Comparison of ENCODE assay signal across 8 mouse cellular contexts in the genomic region with DNA sequence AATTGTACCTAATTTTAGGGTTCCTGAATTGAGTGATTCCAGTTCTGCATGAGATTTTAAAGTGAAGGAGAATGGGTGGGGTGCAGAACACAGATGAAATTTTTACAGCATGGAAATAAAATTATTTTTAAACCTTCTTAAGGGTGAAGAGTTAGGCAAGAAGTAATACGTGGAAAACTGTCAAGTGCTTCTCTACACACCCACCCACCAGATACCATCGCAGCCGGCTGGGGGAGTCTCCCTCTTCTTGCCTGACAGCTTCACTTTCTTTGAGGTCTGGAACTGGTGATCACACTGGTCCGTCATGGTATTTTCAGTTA. TPM values are rescaled to one million over a fixed set of nuclear protein-coding genes. Genes with fewer than 3 reads are reported as not detected.
DNase-seq lines count a peak whose midpoint lies in the region; ATAC-seq and TF ChIP-seq lines count a peak whose summit lies in the region.

No protein-coding gene starts in this region.

- H3K36me3 ChIP-seq in embryonic facial prominence, embryonic 13.5 days: no peaks in the 10 kb centered on the region
- no peaks in the 10 kb centered on the region for H3K36me3 ChIP-seq in intestine, embryonic 15.5 days
- H3K36me3 ChIP-seq in neural tube, embryonic 12.5 days: no peaks in the 10 kb centered on the region

- no peak for TF ChIP-seq CTCF in left cerebral cortex, adult 2 months (IDR thresholded peaks at IDR 0.05)

- peak overlapping the region; percentile 84 for H3K9ac ChIP-seq in embryonic facial prominence, embryonic 13.5 days
- peak overlapping the region; percentile 82 for H3K9ac ChIP-seq in intestine, embryonic 15.5 days
- peak overlapping the region; percentile 62 for H3K9ac ChIP-seq in neural tube, embryonic 12.5 days

- ATAC-seq in embryonic facial prominence, embryonic 13.5 days (ENCODE audit: insufficient number of reproducible peaks, insufficient read depth, low FRiP score, low TSS enrichment, low read depth): no peak
- no peak for ATAC-seq in intestine, embryonic 15.5 days
- no peak for ATAC-seq in neural tube, embryonic 12.5 days (ENCODE audit: low FRiP score, low read depth)

- no peak for DNase-seq in left cerebral cortex, adult 2 months (ENCODE audit: extremely low spot score in 1 of 2, low spot score in 2 of 2)
- no peak for DNase-seq in left cerebral cortex, postnatal 10 days (ENCODE audit: extremely low spot score in 1 of 2, low spot score in 2 of 2)
- no peak for DNase-seq in cerebellum, adult 8-10 months
- no peak for DNase-seq in cerebellum, postnatal 4 days (ENCODE audit: low spot score in 2 of 2)
- no peak for DNase-seq in urinary bladder, postnatal 25 days (ENCODE audit: low spot score)

- 0% methylated on average over 4 of the region's 4 CpGs for WGBS in embryonic facial prominence, embryonic 13.5 days
- under 1% methylated on average over 4 of the region's 4 CpGs for WGBS in intestine, embryonic 15.5 days
- WGBS in neural tube, embryonic 12.5 days: 0% methylated on average over 4 of the region's 4 CpGs

- H3K4me1 ChIP-seq in embryonic facial prominence, embryonic 13.5 days: peaks cover 41% of the 10 kb centered on the region
- H3K4me1 ChIP-seq in intestine, embryonic 15.5 days (replicated peaks): peaks cover 26% of the 10 kb centered on the region
- peaks cover 36% of the 10 kb centered on the region for H3K4me1 ChIP-seq in neural tube, embryonic 12.5 days

- H3K9me3 ChIP-seq in embryonic facial prominence, embryonic 13.5 days: no peaks in the 10 kb centered on the region
- no peaks in the 10 kb centered on the region for H3K9me3 ChIP-seq in intestine, embryonic 15.5 days
- H3K9me3 ChIP-seq in neural tube, embryonic 12.5 days: no peaks in the 10 kb centered on the region

- peak overlapping the region; percentile 99 for H3K27ac ChIP-seq in left cerebral cortex, adult 2 months
- peak overlapping the region; percentile 95 for H3K27ac ChIP-seq in embryonic facial prominence, embryonic 13.5 days
- peak overlapping the region; percentile 98 for H3K27ac ChIP-seq in intestine, embryonic 15.5 days
- peak overlapping the region; percentile 89 for H3K27ac ChIP-seq in neural tube, embryonic 12.5 days

- peak overlapping the region; percentile 98 for H3K4me2 ChIP-seq in embryonic facial prominence, embryonic 13.5 days
- H3K4me2 ChIP-seq in intestine, embryonic 15.5 days (replicated peaks): peak overlapping the region; percentile 99
- peak overlapping the region; percentile 98 for H3K4me2 ChIP-seq in neural tube, embryonic 12.5 days (replicated peaks)

- intact Hi-C loops in left cerebral cortex, adult 2 months (cut with DNase I): loop anchor here (2.0 to 10.0 kb wide), 4 partner anchors 160 to 690 kb away; partner anchors contain the start of gene Tgfbr1
- intact Hi-C loops in left cerebral cortex, postnatal 10 days (cut with DNase I): loop anchor here (5.0 to 10.0 kb wide), 6 partner anchors 95 to 605 kb away; no protein-coding TSS in a partner anchor

- H3K4me3 ChIP-seq in left cerebral cortex, adult 2 months: peak overlapping the region; percentile 71
- peak overlapping the region; percentile 65 for H3K4me3 ChIP-seq in embryonic facial prominence, embryonic 13.5 days
- H3K4me3 ChIP-seq in intestine, embryonic 15.5 days (replicated peaks): peak overlapping the region; percentile 72
- H3K4me3 ChIP-seq in neural tube, embryonic 12.5 days: peak overlapping the region; percentile 53

- peaks cover 14% of the 10 kb centered on the region for H3K27me3 ChIP-seq in embryonic facial prominence, embryonic 13.5 days
- H3K27me3 ChIP-seq in intestine, embryonic 15.5 days (replicated peaks): peaks cover 22% of the 10 kb centered on the region
- H3K27me3 ChIP-seq in neural tube, embryonic 12.5 days (replicated peaks): peaks cover 22% of the 10 kb centered on the region

RNA-seq across cellular contexts. Expression of gene Nr4a3, which starts 2.5 kb away (rescaled TPM):
- 10 to 100 TPM; 23.9 to 53.9 TPM for total RNA-seq in left cerebral cortex, adult 2 months (2021)
- 10 to 100 TPM; 23.8 to 28.3 TPM for total RNA-seq in left cerebral cortex, postnatal 10 days (2021)
- polyA plus RNA-seq in embryonic facial prominence, embryonic 13.5 days (2015; fragmentation: Nextera tagmentation; extraction: Ambion mirVana): 1.0 TPM in 2 replicates
- 0.19 and 0.23 TPM in 2 replicates for polyA plus RNA-seq in intestine, embryonic 15.5 days (2015; fragmentation: Nextera tagmentation; extraction: Ambion mirVana)
- 0.49 and 0.91 TPM in 2 replicates for polyA plus RNA-seq in neural tube, embryonic 12.5 days (2016; fragmentation: Nextera tagmentation; extraction: Ambion mirVana)
